Mouse (Mus musculus) ES-CJ7 (cell line): ENCODE data around the gene Glp1r.

Experiments used
- DNase-seq: peaks from one replicate; pipeline ENCODE4 v3.0.0; 2011; ENCODE audit warnings: low read depth, low spot score

Glp1r gene

GRCm38 (mm10) chr17:30901627-30902026 is at the start of gene Glp1r:
Glp1r (plus strand) TSS chr17:30901817.
- DNase-seq, result no peak

GRCm38 (mm10) chr17:30852345-30852744 is 49.3 kb upstream of the Glp1r start:
- DNase-seq, result peak; percentile 86

GRCm38 (mm10) chr17:30857347-30857746 is 44.3 kb upstream of the Glp1r start:
- DNase-seq, result no peak

- no peak for DNase-seq
Observed at GRCm38 (mm10) chr17:30858586-30859259, 42.9 kb upstream of the Glp1r start.

- DNase-seq, result no peak
Observed at GRCm38 (mm10) chr17:30859989-30860585, 41.5 kb upstream of the Glp1r start.

GRCm38 (mm10) chr17:30860606-30861005 is 41.0 kb upstream of the Glp1r start:
- DNase-seq, result no peak

- DNase-seq, result no peak
Observed at GRCm38 (mm10) chr17:30866281-30866680, 35.3 kb upstream of the Glp1r start.

- DNase-seq, result no peak
Observed at GRCm38 (mm10) chr17:30866966-30867365, 34.7 kb upstream of the Glp1r start.

GRCm38 (mm10) chr17:30871040-30871439 is 30.6 kb upstream of the Glp1r start:
- DNase-seq, result no peak

- peak; percentile 94 for DNase-seq
Observed at GRCm38 (mm10) chr17:30874276-30874675, 27.3 kb upstream of the Glp1r start.

GRCm38 (mm10) chr17:30877456-30877855 is 24.2 kb upstream of the Glp1r start:
- DNase-seq, result no peak

GRCm38 (mm10) chr17:30878626-30879025 is 23.0 kb upstream of the Glp1r start:
- peak; percentile 97 for DNase-seq

GRCm38 (mm10) chr17:30880391-30880790 is 21.2 kb upstream of the Glp1r start:
- peak; percentile 93 for DNase-seq

GRCm38 (mm10) chr17:30881001-30881400 is 20.6 kb upstream of the Glp1r start:
- DNase-seq, result peak; percentile 78

- no peak for DNase-seq
Observed at GRCm38 (mm10) chr17:30882206-30882605, 19.4 kb upstream of the Glp1r start.

- no peak for DNase-seq
Observed at GRCm38 (mm10) chr17:30883534-30883933, 18.1 kb upstream of the Glp1r start.

- DNase-seq, result no peak
Observed at GRCm38 (mm10) chr17:30892086-30892485, 9.5 kb upstream of the Glp1r start.

GRCm38 (mm10) chr17:30892730-30893129 is 8.9 kb upstream of the Glp1r start:
- DNase-seq, result peak; percentile 88

GRCm38 (mm10) chr17:30897075-30897474 is 4.5 kb upstream of the Glp1r start:
- DNase-seq, result peak; percentile 50

GRCm38 (mm10) chr17:30904096-30904495 is 2.5 kb downstream of the Glp1r start:
- no peak for DNase-seq

- DNase-seq, result no peak
Observed at GRCm38 (mm10) chr17:30907577-30907976, 6.0 kb downstream of the Glp1r start.

GRCm38 (mm10) chr17:30910866-30911731 is 9.5 kb downstream of the Glp1r start:
- no peak for DNase-seq

GRCm38 (mm10) chr17:30911732-30912088 is 10.1 kb downstream of the Glp1r start:
- no peak for DNase-seq
